Mouse (Mus musculus) intestine, embryonic 14.5 days (tissue): ENCODE data around the gene Mab21l1. TPM values are rescaled to one million over a fixed set of nuclear protein-coding genes. Genes with fewer than 3 reads are reported as not detected.

Experiments used
- ATAC-seq: fragments of 200-750 bp; cut with Nextera tagmentation; replicated peaks from 2 replicates; pipeline ENCODE4 v1.8.0; 2017; ENCODE audit warnings: low read depth, moderate number of reproducible peaks, moderate TSS enrichment, moderate library complexity; ENCODE audit not compliant: low FRiP score, low TSS enrichment
- DNase-seq: peaks from one replicate; pipeline ENCODE4 v3.0.0-alpha.2; 2018; ENCODE audit warnings: low spot score
- H3K27ac ChIP-seq: fragments of 300-500 bp; sonication (generic); 2 replicates; pipeline ENCODE4 v1.5.1; 2014; ENCODE audit warnings: low read depth, mild to moderate bottlenecking, control low read depth
- H3K27me3 ChIP-seq: fragments of 300-500 bp; sonication (generic); replicated peaks from 2 replicates; pipeline ENCODE4 v1.6.1; 2014; ENCODE audit warnings: low read length, control low read depth; ENCODE audit not compliant: control insufficient read depth, insufficient read depth
- H3K36me3 ChIP-seq: fragments of 300-500 bp; sonication (generic); 2 replicates; pipeline ENCODE4 v1.6.1; 2014; ENCODE audit warnings: low read length, control low read depth; ENCODE audit not compliant: control insufficient read depth, insufficient read depth
- H3K4me1 ChIP-seq: fragments of 300-500 bp; sonication (generic); replicated peaks from 2 replicates; pipeline ENCODE4 v1.6.1; 2014; ENCODE audit warnings: low read length, control low read depth, mixed read lengths; ENCODE audit not compliant: control insufficient read depth, insufficient read depth
- H3K4me2 ChIP-seq: fragments of 300-500 bp; sonication (generic); 2 replicates; pipeline ENCODE4 v1.6.1; 2014; ENCODE audit warnings: low read length
- H3K4me3 ChIP-seq: fragments of 300-500 bp; sonication (generic); 2 replicates; pipeline ENCODE4 v1.5.1; 2014; ENCODE audit warnings: low read depth, low read length, control low read depth, mixed read lengths
- H3K9ac ChIP-seq: fragments of 300-500 bp; sonication (generic); 2 replicates; pipeline ENCODE4 v1.6.1; 2014; ENCODE audit warnings: mild to moderate bottlenecking, low read length
- H3K9me3 ChIP-seq: fragments of 300-500 bp; sonication (generic); 2 replicates; pipeline ENCODE4 v1.6.1; 2016; ENCODE audit warnings: low read length, control low read depth; ENCODE audit not compliant: control insufficient read depth
- WGBS: fragments of 180-500 bp; shearing (Covaris S2); extraction: QIAGEN DNeasy Blood & Tissue Kit; methylation state at CpG from one replicate; pipeline ENCODE4 v1.1.7; 2014; 5-methylcytosine and 5-hydroxymethylcytosine counted together
- polyA plus RNA-seq: library from polyadenylated mRNA; unstranded; fragments of >200 nt; fragmentation: Nextera tagmentation; extraction: Ambion mirVana; gene quantifications from 2 replicates; pipeline ENCODE4 v1.2.1, GENCODE M21; 2014

Gene Mab21l1
- polyA plus RNA-seq, 1 experiment from 2014 or later, result 16.6 TPM

DNA sequence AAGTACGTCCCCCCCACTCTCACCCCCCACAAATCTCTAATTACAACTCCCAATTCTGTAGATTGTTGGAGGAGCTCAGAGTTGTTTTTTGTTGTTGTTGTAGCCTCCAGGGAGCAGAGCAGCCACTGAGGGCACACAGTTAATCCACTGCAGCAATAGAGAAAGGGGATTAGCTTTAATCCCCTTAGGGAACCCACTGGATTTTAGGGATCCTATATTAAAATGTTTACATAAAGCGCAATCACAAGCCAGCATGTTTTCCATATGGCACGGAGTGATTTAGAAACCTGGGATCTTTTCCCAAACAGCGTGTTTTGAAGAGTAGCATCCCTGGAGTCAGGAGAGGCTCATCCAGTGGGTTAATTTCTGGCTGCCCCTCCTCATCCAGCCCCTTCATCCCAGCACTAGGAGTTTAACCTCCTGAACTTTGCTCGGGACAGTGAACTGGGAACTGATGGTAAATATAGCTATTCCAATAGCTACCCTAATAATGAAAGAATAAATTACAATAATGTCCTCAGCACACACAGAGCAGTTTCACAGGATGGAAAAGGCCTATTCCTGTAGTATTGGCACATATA lies 6.4 kb downstream of the Mab21l1 start:
- Histone ChIP-seq H3K4me2 (no peak overlapping the region), H3K9me3 (no peaks in the 10 kb centered on the region), H3K9ac (no peak overlapping the region), H3K36me3 (no peaks in the 10 kb centered on the region), H3K27me3 (peaks cover 44% of the 10 kb centered on the region), H3K4me1 (no peaks in the 10 kb centered on the region), H3K27ac (no peak overlapping the region), H3K4me3 (no peak overlapping the region)
- DNase-seq, result no peak
- no peak for ATAC-seq
- WGBS, result 31% methylated on average over 5 of the region's 5 CpGs

DNA sequence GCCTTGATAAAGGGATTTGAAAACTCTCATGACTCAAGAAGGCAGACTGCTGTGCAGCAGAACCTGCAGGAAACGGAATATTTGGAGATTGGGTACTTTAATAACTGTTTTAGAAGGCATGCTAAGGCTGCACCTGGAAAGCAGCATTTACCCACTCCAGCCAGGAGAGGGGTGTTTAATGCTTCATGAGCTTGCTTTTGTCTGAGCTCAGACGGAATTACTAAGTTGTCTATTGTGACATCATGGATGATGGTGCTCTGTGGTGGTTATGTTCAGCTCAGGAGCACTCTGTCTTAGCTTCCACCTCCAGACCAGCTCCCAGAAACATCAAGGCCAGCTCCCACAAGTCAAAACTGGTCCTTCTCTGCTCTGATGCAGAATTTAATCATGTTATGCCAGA lies 7.5 kb downstream of the Mab21l1 start:
- Histone ChIP-seq H3K4me1 (peaks cover 5% of the 10 kb centered on the region; the same call in 1 of the 2 replicates), H3K4me2 (no peak overlapping the region), H3K36me3 (no peaks in the 10 kb centered on the region), H3K27ac (no peak overlapping the region), H3K27me3 (peaks cover 37% of the 10 kb centered on the region), H3K4me3 (no peak overlapping the region), H3K9ac (no peak overlapping the region), H3K9me3 (no peaks in the 10 kb centered on the region)
- ATAC-seq, result no peak
- DNase-seq, result no peak
- 64% methylated on average over 2 of the region's 2 CpGs for WGBS

GRCm38 (mm10) chr3:55790609-55791008 lies 8.3 kb downstream of the Mab21l1 start:
- peaks cover 5% of the 10 kb centered on the region; the same call in 1 of the 2 replicates for H3K4me1 ChIP-seq
- H3K27ac ChIP-seq, result no peak overlapping the region
- H3K9ac ChIP-seq, result no peak overlapping the region
- H3K4me3 ChIP-seq, result no peak overlapping the region
- H3K27me3 ChIP-seq, result peaks cover 31% of the 10 kb centered on the region
- ATAC-seq (no peak), DNase-seq (no peak)
- H3K9me3 ChIP-seq, result no peaks in the 10 kb centered on the region
- no peak overlapping the region for H3K4me2 ChIP-seq
- WGBS, result 77% methylated on average over 4 of the region's 4 CpGs
- no peaks in the 10 kb centered on the region for H3K36me3 ChIP-seq

DNA sequence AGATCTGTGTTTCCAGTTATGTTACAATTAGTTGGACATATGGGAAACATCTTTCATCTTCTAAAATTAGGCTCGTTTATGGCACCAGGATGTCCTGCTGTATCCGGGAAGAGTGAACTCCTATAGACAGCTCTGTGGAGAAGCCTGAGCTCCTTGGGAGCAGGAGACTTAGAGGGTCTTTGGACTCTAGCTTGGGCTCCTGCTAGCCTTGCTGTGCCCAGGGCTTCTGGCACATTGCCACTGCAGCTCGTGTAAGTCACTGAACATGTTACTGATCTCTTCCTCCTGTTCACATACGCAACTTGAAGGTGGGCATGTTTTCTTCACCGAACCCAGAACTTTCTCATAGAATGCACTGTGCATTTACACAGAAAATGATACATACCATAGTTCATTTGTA lies 9.9 kb downstream of the Mab21l1 start:
- Histone ChIP-seq H3K9ac (no peak overlapping the region), H3K4me3 (no peak overlapping the region), H3K27ac (no peak overlapping the region), H3K27me3 (peaks cover 15% of the 10 kb centered on the region; the same call in 1 of the 2 replicates), H3K4me2 (no peak overlapping the region), H3K36me3 (no peaks in the 10 kb centered on the region), H3K4me1 (peaks cover 5% of the 10 kb centered on the region; the same call in 1 of the 2 replicates), H3K9me3 (no peaks in the 10 kb centered on the region)
- ATAC-seq (no peak), DNase-seq (no peak)
- 75% methylated on average over 5 of the region's 5 CpGs for WGBS

GRCm38 (mm10) chr3:55793842-55794575 lies 11.7 kb downstream of the Mab21l1 start:
- Histone ChIP-seq H3K4me2 (no peak overlapping the region), H3K9ac (no peak overlapping the region), H3K27ac (no peak overlapping the region), H3K4me3 (no peak overlapping the region), H3K27me3 (peaks cover 4% of the 10 kb centered on the region; the same call in 1 of the 2 replicates), H3K36me3 (no peaks in the 10 kb centered on the region), H3K9me3 (no peaks in the 10 kb centered on the region), H3K4me1 (peaks cover 5% of the 10 kb centered on the region; the same call in 1 of the 2 replicates)
- DNase-seq (no peak), ATAC-seq (no peak)
- 57% methylated on average over 7 of the region's 7 CpGs for WGBS

GRCm38 (mm10) chr3:55794768-55795167 lies 12.5 kb downstream of the Mab21l1 start:
- WGBS, result 73% methylated on average over 2 of the region's 2 CpGs
- Histone ChIP-seq H3K36me3 (no peaks in the 10 kb centered on the region), H3K27me3 (no peaks in the 10 kb centered on the region), H3K4me2 (no peak overlapping the region), H3K4me3 (no peak overlapping the region), H3K9ac (no peak overlapping the region), H3K4me1 (peaks cover 5% of the 10 kb centered on the region; the same call in 1 of the 2 replicates), H3K9me3 (no peaks in the 10 kb centered on the region), H3K27ac (no peak overlapping the region)
- DNase-seq (no peak), ATAC-seq (no peak)

GRCm38 (mm10) chr3:55814993-55815625 lies 32.8 kb downstream of the Mab21l1 start:
- Histone ChIP-seq H3K9ac (no peak overlapping the region), H3K36me3 (0 out of 2 replicates have a peak, but pooled peaks cover 3% of the 10 kb centered on the region), H3K27ac (no peak overlapping the region), H3K9me3 (no peaks in the 10 kb centered on the region), H3K4me3 (no peak overlapping the region), H3K4me1 (no peaks in the 10 kb centered on the region), H3K27me3 (no peaks in the 10 kb centered on the region), H3K4me2 (no peak overlapping the region)
- DNase-seq, result no peak
- WGBS, result 69% methylated on average over 5 of the region's 5 CpGs
- ATAC-seq, result no peak

DNA sequence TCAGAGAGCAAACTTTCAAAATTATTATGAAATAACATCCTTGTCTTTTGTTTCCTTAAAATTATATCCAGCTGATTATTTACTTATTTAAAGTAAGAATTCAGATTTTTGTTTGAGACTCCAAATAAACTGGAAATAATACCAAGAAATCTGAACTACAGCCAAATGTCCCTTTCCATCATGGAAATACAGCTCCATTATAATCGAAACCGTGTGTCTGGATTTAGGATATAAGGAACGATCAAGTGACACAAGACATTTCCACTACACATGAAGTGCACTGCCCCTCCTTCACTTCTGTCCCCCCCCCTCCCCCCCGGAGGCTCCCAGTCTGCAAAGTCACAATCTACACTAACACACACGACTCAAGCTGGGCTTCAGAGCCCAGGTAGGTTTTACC lies 33.8 kb downstream of the Mab21l1 start:
- no peak overlapping the region for H3K4me2 ChIP-seq
- DNase-seq (no peak), ATAC-seq (no peak)
- H3K27ac ChIP-seq, result no peak overlapping the region
- no peak overlapping the region for H3K4me3 ChIP-seq
- H3K9me3 ChIP-seq, result no peaks in the 10 kb centered on the region
- WGBS, result 72% methylated on average over 5 of the region's 5 CpGs
- H3K9ac ChIP-seq, result no peak overlapping the region
- H3K27me3 ChIP-seq, result no peaks in the 10 kb centered on the region
- H3K4me1 ChIP-seq, result no peaks in the 10 kb centered on the region
- 0 out of 2 replicates have a peak, but pooled peaks cover 3% of the 10 kb centered on the region for H3K36me3 ChIP-seq
